Mouse (Mus musculus) liver, adult 2 months (tissue): ENCODE measurements around the gene Aldh18a1. TPM values are rescaled to one million over a fixed set of nuclear protein-coding genes. Genes with fewer than 3 reads are reported as not detected.
"Not testable (repeated sequence)": the region's sequence is repeated elsewhere in the genome, so short reads cannot be mapped to it uniquely, and the experiment has no call there.

Experiments
- DNase-seq: peaks from one replicate; pipeline ENCODE4 v3.0.0-alpha.2; 2011; ENCODE audit warnings: low read depth, low spot score; ENCODE audit errors: extremely low read depth
- H3K27ac ChIP-seq: fragments of 200-500 bp; replicated peaks from 2 replicates; pipeline ENCODE4 v1.5.1; 2012; ENCODE audit warnings: low read depth, mild to moderate bottlenecking, control low read depth, inconsistent platforms, low read length; ENCODE audit not compliant: insufficient read depth
- H3K27me3 ChIP-seq: fragments of 200-500 bp; 2 replicates; pipeline ENCODE4 v1.6.1; 2012; ENCODE audit warnings: mild to moderate bottlenecking, moderate library complexity, low read length, inconsistent platforms; ENCODE audit not compliant: control insufficient read depth, insufficient read depth
- H3K36me3 ChIP-seq: fragments of 200-500 bp; 2 replicates; pipeline ENCODE4 v1.6.1; 2012; ENCODE audit warnings: low read length, inconsistent platforms; ENCODE audit not compliant: control insufficient read depth, insufficient read depth
- H3K4me1 ChIP-seq: fragments of 200-500 bp; 2 replicates; pipeline ENCODE4 v1.6.1; 2011; ENCODE audit warnings: low read length; ENCODE audit not compliant: control insufficient read depth, insufficient read depth
- H3K4me3 ChIP-seq: fragments of 200-500 bp; 2 replicates; pipeline ENCODE4 v1.5.1; 2011; ENCODE audit warnings: low read depth, mild to moderate bottlenecking, control low read depth, low read length, moderate library complexity; ENCODE audit not compliant: insufficient read depth
- H3K79me2 ChIP-seq: fragments of 200-500 bp; 2 replicates; pipeline ENCODE4 v1.6.1; 2012; ENCODE audit warnings: inconsistent platforms, mild to moderate bottlenecking, low read length, moderate library complexity; ENCODE audit not compliant: control insufficient read depth, insufficient read depth
- H3K9ac ChIP-seq: fragments of 200-500 bp; 2 replicates; pipeline ENCODE4 v1.6.1; 2012; ENCODE audit warnings: low read depth, mild to moderate bottlenecking, control low read depth, inconsistent platforms, low read length
- CTCF ChIP-seq: fragments of 200-500 bp; IDR thresholded peaks from 2 replicates; pipeline ENCODE4 v1.5.1; 2011; ENCODE audit warnings: low read depth, low read length, control low read depth
- POLR2A ChIP-seq: fragments of 200-500 bp; IDR thresholded peaks from 2 replicates; pipeline ENCODE4 v1.6.1; 2011; ENCODE audit warnings: low read length, control low read depth; ENCODE audit not compliant: insufficient read depth; ENCODE audit errors: extremely low read depth
- WGBS: fragments of 180-500 bp; shearing (Covaris S2); methylation state at CpG from one replicate; pipeline ENCODE4 v1.1.7; 2018; 5-methylcytosine and 5-hydroxymethylcytosine counted together
- polyA plus RNA-seq: library from polyadenylated mRNA; depleted of rRNA; stranded (reverse); fragments of >200 nt; gene quantifications from 2 replicates; pipeline ENCODE4 v1.2.3, GENCODE M21; 2012
- total RNA-seq: library from RNA; depleted of rRNA; stranded (reverse); fragments of >200 nt; gene quantifications from 2 replicates; pipeline ENCODE4 v1.2.3, GENCODE M21; 2014

Aldh18a1 gene
- total and polyA plus RNA-seq, 2 experiments: 1.1 to 1.2 TPM

- DNase-seq: peak; percentile 53
- Histone ChIP-seq H3K79me2 (no peaks in the 10 kb centered on the region), H3K4me3 (no peak overlapping the region), H3K36me3 (no peaks in the 10 kb centered on the region), H3K27ac (no peak overlapping the region), H3K4me1 (no peaks in the 10 kb centered on the region), H3K27me3 (no peaks in the 10 kb centered on the region), H3K9ac (no peak overlapping the region)
- WGBS: 69% methylated on average over 7 of the region's 7 CpGs
- TF ChIP-seq CTCF (no peak), POLR2A (no peak)
Observed at GRCm38 (mm10) chr19:40630606-40631005, 42.3 kb upstream of the Aldh18a1 start.

DNA sequence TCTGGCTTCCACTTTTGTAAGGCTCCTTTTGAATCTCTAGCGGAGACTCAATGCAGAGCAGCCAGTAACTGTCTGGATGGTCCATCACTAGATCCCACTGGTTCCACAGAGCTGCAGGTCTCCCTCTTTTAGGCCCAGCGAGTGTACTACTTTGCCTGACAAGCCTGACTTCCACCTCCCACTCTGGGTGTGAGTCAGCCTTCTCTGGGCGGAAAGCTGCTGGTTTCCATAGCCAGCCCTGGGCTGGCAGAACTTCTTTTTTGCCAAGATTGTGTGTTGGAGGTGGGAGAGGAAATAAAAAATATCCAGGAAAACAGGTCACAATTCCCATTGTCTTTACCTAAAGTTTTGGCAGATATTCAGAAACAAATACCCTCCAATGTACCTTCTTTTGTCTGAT is 41.8 kb upstream of the Aldh18a1 start:
- H3K36me3 ChIP-seq: no peaks in the 10 kb centered on the region
- 0 out of 2 replicates have a peak overlapping the region, but pooled peaks have one; percentile 32 for H3K27ac ChIP-seq
- TF ChIP-seq CTCF (no peak), POLR2A (no peak)
- 77% methylated on average over 3 of the region's 3 CpGs for WGBS
- H3K4me3 ChIP-seq: no peak overlapping the region
- no peaks in the 10 kb centered on the region for H3K79me2 ChIP-seq
- DNase-seq: no peak
- no peaks in the 10 kb centered on the region for H3K4me1 ChIP-seq
- H3K9ac ChIP-seq: no peak overlapping the region
- H3K27me3 ChIP-seq: no peaks in the 10 kb centered on the region

DNA sequence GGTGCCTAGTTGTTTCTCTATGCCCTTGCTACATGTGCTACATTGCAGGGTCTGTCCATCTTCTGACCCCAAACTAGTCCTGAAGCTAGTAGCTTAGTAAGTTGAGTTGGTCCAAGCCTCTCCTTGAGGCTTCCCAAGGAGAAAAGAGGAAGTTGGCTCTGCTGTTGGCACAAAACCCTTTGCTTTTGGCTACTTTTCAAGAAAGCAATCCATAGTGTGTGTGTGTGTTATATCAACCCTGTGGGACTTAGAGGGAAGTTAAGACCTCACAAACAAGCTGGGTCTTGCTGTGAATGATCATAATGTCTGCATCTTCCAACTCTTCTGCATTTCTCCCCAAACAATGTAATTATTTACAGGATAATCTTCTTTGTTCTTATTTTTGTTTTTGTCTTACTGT is 40.7 kb upstream of the Aldh18a1 start:
- H3K4me3 ChIP-seq: no peak overlapping the region
- H3K79me2 ChIP-seq: no peaks in the 10 kb centered on the region
- no peaks in the 10 kb centered on the region for H3K27me3 ChIP-seq

GRCm38 (mm10) chr19:40625935-40626334 is 37.7 kb upstream of the Aldh18a1 start:
- Histone ChIP-seq H3K27me3 (no peaks in the 10 kb centered on the region), H3K27ac (no peak overlapping the region), H3K36me3 (no peaks in the 10 kb centered on the region), H3K79me2 (no peaks in the 10 kb centered on the region), H3K4me1 (no peaks in the 10 kb centered on the region), H3K4me3 (no peak overlapping the region), H3K9ac (no peak overlapping the region)
- WGBS: 79% methylated on average over 12 of the region's 12 CpGs
- no peak for TF ChIP-seq CTCF
- no peak for TF ChIP-seq POLR2A
- no peak for DNase-seq

More for the DNA sequence above, 40.7 kb upstream of the Aldh18a1 start:
- DNase-seq: no peak
- TF ChIP-seq POLR2A (no peak), CTCF (no peak)
- no peak overlapping the region for H3K9ac ChIP-seq
- H3K4me1 ChIP-seq: no peaks in the 10 kb centered on the region
- no peaks in the 10 kb centered on the region for H3K36me3 ChIP-seq
- no peak overlapping the region for H3K27ac ChIP-seq

DNA sequence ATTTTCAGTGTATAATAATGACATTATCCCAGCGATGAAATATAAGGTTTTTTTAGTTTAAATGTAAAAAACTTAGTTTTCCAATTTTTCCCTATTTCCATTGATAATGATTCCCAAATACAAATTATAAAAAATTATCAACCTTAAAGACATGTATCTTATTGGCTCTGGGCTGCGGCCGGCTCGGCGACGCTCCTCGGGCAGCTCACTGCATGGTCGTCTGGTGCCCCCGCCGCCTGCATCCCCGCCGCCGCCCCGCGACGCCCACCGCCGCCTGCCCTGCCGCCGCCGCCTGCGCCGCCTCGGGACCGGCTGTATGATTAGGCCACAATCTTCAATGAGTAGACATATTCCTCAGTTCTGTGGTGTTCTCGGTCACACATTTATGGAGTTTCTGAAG is 33.4 kb upstream of the Aldh18a1 start:
- not testable (repeated sequence) for H3K27ac ChIP-seq

GRCm38 (mm10) chr19:40616021-40616420 is 27.8 kb upstream of the Aldh18a1 start:
- DNase-seq: no peak
- Histone ChIP-seq H3K9ac (no peak overlapping the region), H3K27me3 (no peaks in the 10 kb centered on the region), H3K4me1 (peaks cover 5% of the 10 kb centered on the region; the same call in 1 of the 2 replicates), H3K4me3 (no peak overlapping the region), H3K27ac (no peak overlapping the region), H3K36me3 (no peaks in the 10 kb centered on the region), H3K79me2 (no peaks in the 10 kb centered on the region)
- 91% methylated on average over 7 of the region's 7 CpGs for WGBS
- TF ChIP-seq POLR2A (no peak), CTCF (no peak)

More for the DNA sequence above, 33.4 kb upstream of the Aldh18a1 start:
- not testable (repeated sequence) for H3K4me3 ChIP-seq, DNase-seq, H3K9ac ChIP-seq, H3K79me2 ChIP-seq, H3K36me3 ChIP-seq, H3K4me1 ChIP-seq, H3K27me3 ChIP-seq
- WGBS: 71% methylated on average over 10 of the region's 26 CpGs
